Mouse (Mus musculus) hindbrain, postnatal 0 days (tissue): ENCODE results near the gene Slc27a5. TPM values are rescaled to one million over a fixed set of nuclear protein-coding genes. Genes with fewer than 3 reads are reported as not detected.
A peak's percentile ranks its signal among the peaks of the same experiment; 100 is the strongest.

Source experiments
- ATAC-seq: fragments of 200-750 bp; cut with Nextera tagmentation; 2 replicates; pipeline ENCODE4 v1.8.0; 2017; ENCODE audit warnings: mild to moderate bottlenecking, moderate TSS enrichment, moderate library complexity
- DNase-seq: peaks from one replicate; pipeline ENCODE4 v3.0.0-alpha.2; 2015; ENCODE audit warnings: low spot score
- H3K27ac ChIP-seq: fragments of 300-500 bp; sonication (generic); 2 replicates; pipeline ENCODE4 v1.5.1; 2014; ENCODE audit warnings: mild to moderate bottlenecking
- H3K27me3 ChIP-seq: fragments of 300-500 bp; sonication (generic); 2 replicates; pipeline ENCODE4 v1.6.1; 2014; ENCODE audit warnings: low read length, mixed read lengths; ENCODE audit not compliant: insufficient read depth
- H3K36me3 ChIP-seq: fragments of 300-500 bp; sonication (generic); 2 replicates; pipeline ENCODE4 v1.6.1; 2014; ENCODE audit warnings: low read length, mixed read lengths; ENCODE audit not compliant: insufficient read depth
- H3K4me1 ChIP-seq: fragments of 300-500 bp; sonication (generic); 2 replicates; pipeline ENCODE4 v1.6.1; 2014; ENCODE audit warnings: antibody characterized with exemption, low read length, mixed read lengths; ENCODE audit not compliant: insufficient read depth
- H3K4me2 ChIP-seq: fragments of 300-500 bp; sonication (generic); 2 replicates; pipeline ENCODE4 v1.6.1; 2014; ENCODE audit warnings: low read depth, mild to moderate bottlenecking, low read length, moderate library complexity, mixed read lengths
- H3K4me3 ChIP-seq: fragments of 300-500 bp; sonication (generic); 2 replicates; pipeline ENCODE4 v1.5.1; 2014; ENCODE audit warnings: low read length
- H3K9ac ChIP-seq: fragments of 300-500 bp; sonication (generic); replicated peaks from 2 replicates; pipeline ENCODE4 v1.6.1; 2014; ENCODE audit warnings: mild to moderate bottlenecking, low read length, moderate library complexity, mixed read lengths
- H3K9me3 ChIP-seq: fragments of 300-500 bp; sonication (generic); 2 replicates; pipeline ENCODE4 v1.6.1; 2016; ENCODE audit warnings: low read length, mixed read lengths
- CTCF ChIP-seq: IDR thresholded peaks from 2 replicates; pipeline ENCODE4 v1.5.1; 2016; ENCODE audit warnings: antibody characterized with exemption, control low read depth, low read depth
- WGBS: fragments of 180-500 bp; shearing (Covaris S2); extraction: QIAGEN DNeasy Blood & Tissue Kit; methylation state at CpG from one replicate; pipeline ENCODE4 v1.1.7; 2014; 5-methylcytosine and 5-hydroxymethylcytosine counted together
- polyA plus RNA-seq: library from polyadenylated mRNA; unstranded; fragments of >200 nt; fragmentation: Nextera tagmentation; extraction: Ambion mirVana; gene quantifications from 2 replicates; pipeline ENCODE4 v1.2.1, GENCODE M21; 2015
- total RNA-seq: library from RNA; depleted of rRNA; stranded (reverse); fragments of >200 nt; gene quantifications from 2 replicates; pipeline ENCODE4 v1.2.3, GENCODE M21; 2014

Slc27a5 gene
- total and polyA plus RNA-seq, 2 experiments from 2014 or later = 0.29 to 1.7 TPM

- H3K4me1 ChIP-seq = 0 out of 2 replicates have a peak, but pooled peaks cover 1% of the 10 kb centered on the region
- H3K27ac ChIP-seq = no peak overlapping the region
- H3K36me3 ChIP-seq = no peaks in the 10 kb centered on the region
- DNase-seq = no peak
- no peak overlapping the region for H3K9ac ChIP-seq
- H3K9me3 ChIP-seq = no peaks in the 10 kb centered on the region
- no peak for TF ChIP-seq CTCF
- H3K4me3 ChIP-seq = no peak overlapping the region
- no peak for ATAC-seq
- WGBS = 17% methylated on average over 4 of the region's 4 CpGs
- no peaks in the 10 kb centered on the region for H3K27me3 ChIP-seq
- no peak overlapping the region for H3K4me2 ChIP-seq
Observed at GRCm38 (mm10) chr7:12959718-12960117, 38.3 kb downstream of the Slc27a5 start.

- DNase-seq (no peak), ATAC-seq (no peak)
- H3K9ac ChIP-seq = no peak overlapping the region
- WGBS = 82% methylated on average over 4 of the region's 4 CpGs
- no peak overlapping the region for H3K4me2 ChIP-seq
- TF ChIP-seq CTCF = no peak
- H3K36me3 ChIP-seq = no peaks in the 10 kb centered on the region
- H3K27me3 ChIP-seq = no peaks in the 10 kb centered on the region
- H3K4me1 ChIP-seq = no peaks in the 10 kb centered on the region
- no peak overlapping the region for H3K4me3 ChIP-seq
- H3K27ac ChIP-seq = no peak overlapping the region
- no peaks in the 10 kb centered on the region for H3K9me3 ChIP-seq
Observed at GRCm38 (mm10) chr7:12958948-12959347, 39.0 kb downstream of the Slc27a5 start.

- Histone ChIP-seq H3K4me1 (no peaks in the 10 kb centered on the region), H3K27me3 (no peaks in the 10 kb centered on the region), H3K9ac (no peak overlapping the region), H3K36me3 (no peaks in the 10 kb centered on the region), H3K27ac (no peak overlapping the region), H3K4me2 (no peak overlapping the region), H3K9me3 (no peaks in the 10 kb centered on the region), H3K4me3 (no peak overlapping the region)
- no peak for DNase-seq
- ATAC-seq = no peak
- WGBS = 71% methylated on average over 5 of the region's 5 CpGs
- TF ChIP-seq CTCF = no peak
Observed at GRCm38 (mm10) chr7:12957511-12957910, 40.5 kb downstream of the Slc27a5 start.

GRCm38 (mm10) chr7:12954896-12955295, 43.1 kb downstream of the Slc27a5 start:
- Histone ChIP-seq H3K4me1 (peaks cover 4% of the 10 kb centered on the region; the same call in 1 of the 2 replicates), H3K27me3 (no peaks in the 10 kb centered on the region), H3K4me2 (no peak overlapping the region), H3K9ac (no peak overlapping the region), H3K27ac (no peak overlapping the region), H3K9me3 (no peaks in the 10 kb centered on the region), H3K4me3 (no peak overlapping the region), H3K36me3 (no peaks in the 10 kb centered on the region)
- ATAC-seq = peak; percentile 62; the same call in 1 of the 2 replicates
- peak; percentile 45 for DNase-seq
- peak; percentile 61 for TF ChIP-seq CTCF
- WGBS = 56% methylated on average over 3 of the region's 3 CpGs

GRCm38 (mm10) chr7:12949872-12950229, 48.1 kb downstream of the Slc27a5 start:
- H3K4me1 ChIP-seq = peaks cover 5% of the 10 kb centered on the region; the same call in 1 of the 2 replicates
- WGBS = 10% methylated on average over 16 of the region's 16 CpGs
- peak overlapping the region; percentile 56 for H3K9ac ChIP-seq
- peak overlapping the region; percentile 89 for H3K4me2 ChIP-seq
- H3K27ac ChIP-seq = peak overlapping the region; percentile 76
- no peaks in the 10 kb centered on the region for H3K36me3 ChIP-seq
- no peak for DNase-seq
- TF ChIP-seq CTCF = no peak
- H3K9me3 ChIP-seq = no peaks in the 10 kb centered on the region
- no peaks in the 10 kb centered on the region for H3K27me3 ChIP-seq
- ATAC-seq = no peak
- H3K4me3 ChIP-seq = peak overlapping the region; percentile 40

GRCm38 (mm10) chr7:12949032-12949871, 48.7 kb downstream of the Slc27a5 start:
- ATAC-seq = peak; percentile 98
- Histone ChIP-seq H3K4me2 (peak overlapping the region; percentile 89), H3K36me3 (no peaks in the 10 kb centered on the region), H3K27me3 (no peaks in the 10 kb centered on the region), H3K9ac (peak overlapping the region; percentile 56), H3K27ac (peak overlapping the region; percentile 82), H3K4me1 (peaks cover 5% of the 10 kb centered on the region; the same call in 1 of the 2 replicates), H3K9me3 (no peaks in the 10 kb centered on the region), H3K4me3 (peak overlapping the region; percentile 40)
- TF ChIP-seq CTCF = peak; percentile 27
- 8% methylated on average over 35 of the region's 35 CpGs for WGBS
- DNase-seq = peak; percentile 98

- Histone ChIP-seq H3K4me3 (no peak overlapping the region), H3K4me2 (no peak overlapping the region), H3K9ac (no peak overlapping the region), H3K9me3 (no peaks in the 10 kb centered on the region), H3K27ac (no peak overlapping the region), H3K36me3 (no peaks in the 10 kb centered on the region), H3K4me1 (no peaks in the 10 kb centered on the region), H3K27me3 (no peaks in the 10 kb centered on the region)
- DNase-seq = no peak
- peak; percentile 39 for TF ChIP-seq CTCF
- no peak for ATAC-seq
Observed at GRCm38 (mm10) chr7:12943488-12943887, 54.5 kb downstream of the Slc27a5 start.
